Mouse (Mus musculus) lung, embryonic 16.5 days (tissue): ENCODE results near the gene Defb3. TPM values are rescaled to one million over a fixed set of nuclear protein-coding genes. Genes with fewer than 3 reads are reported as not detected.
"Not testable (repeated sequence)": the region's sequence is repeated elsewhere in the genome, so short reads cannot be mapped to it uniquely, and the experiment has no call there.

Source experiments
- ATAC-seq: fragments of 200-750 bp; cut with Nextera tagmentation; 2 replicates; pipeline ENCODE4 v1.8.0; 2017; ENCODE audit warnings: low read depth, mild to moderate bottlenecking, moderate library complexity
- H3K27ac ChIP-seq: fragments of 300-500 bp; sonication (generic); 2 replicates; pipeline ENCODE4 v1.5.1; 2014; ENCODE audit warnings: mild to moderate bottlenecking, control low read depth, low read length
- H3K27me3 ChIP-seq: fragments of 300-500 bp; sonication (generic); 2 replicates; pipeline ENCODE4 v1.6.1; 2014; ENCODE audit warnings: low read depth, low read length, mixed read lengths; ENCODE audit not compliant: control insufficient read depth, insufficient read depth
- H3K36me3 ChIP-seq: fragments of 300-500 bp; sonication (generic); 2 replicates; pipeline ENCODE4 v1.6.1; 2014; ENCODE audit warnings: low read length; ENCODE audit not compliant: control insufficient read depth, insufficient read depth
- H3K4me1 ChIP-seq: fragments of 300-500 bp; sonication (generic); replicated peaks from 2 replicates; pipeline ENCODE4 v1.6.1; 2014; ENCODE audit warnings: low read length, mixed read lengths; ENCODE audit not compliant: control insufficient read depth, insufficient read depth
- H3K4me2 ChIP-seq: fragments of 300-500 bp; sonication (generic); 2 replicates; pipeline ENCODE4 v1.6.1; 2014; ENCODE audit warnings: low read depth, low read length, control low read depth
- H3K4me3 ChIP-seq: fragments of 300-500 bp; sonication (generic); 2 replicates; pipeline ENCODE4 v1.5.1; 2014; ENCODE audit warnings: mild to moderate bottlenecking, low read length, control low read depth
- H3K9ac ChIP-seq: fragments of 300-500 bp; sonication (generic); 2 replicates; pipeline ENCODE4 v1.6.1; 2014; ENCODE audit warnings: low read length, control low read depth
- H3K9me3 ChIP-seq: fragments of 300-500 bp; sonication (generic); 2 replicates; pipeline ENCODE4 v1.6.1; 2016; ENCODE audit warnings: low read length; ENCODE audit not compliant: control insufficient read depth
- WGBS: fragments of 180-500 bp; shearing (Covaris S2); extraction: QIAGEN DNeasy Blood & Tissue Kit; methylation state at CpG from one replicate; pipeline ENCODE4 v1.1.7; 2014; 5-methylcytosine and 5-hydroxymethylcytosine counted together
- polyA plus RNA-seq: library from polyadenylated mRNA; unstranded; fragments of >200 nt; fragmentation: Nextera tagmentation; extraction: Ambion mirVana; gene quantifications from 2 replicates; pipeline ENCODE4 v1.2.1, GENCODE M21; 2015

Defb3 gene
- polyA plus RNA-seq, result not detected in 2 replicates

- not testable (repeated sequence) for H3K4me2 ChIP-seq, H3K9ac ChIP-seq, H3K4me3 ChIP-seq, ATAC-seq, H3K27ac ChIP-seq, H3K9me3 ChIP-seq, H3K27me3 ChIP-seq, H3K4me1 ChIP-seq, H3K36me3 ChIP-seq
- WGBS, result 67% methylated on average over 2 of the region's 2 CpGs
These were observed at the start of gene Defb3 for GRCm38 (mm10) chr8:19293060-19293459. TSS of gene Defb3 (plus strand) at chr8:19293360.

GRCm38 (mm10) chr8:19247280-19247679, 45.9 kb upstream of the Defb3 start, which contains the start of gene Defb5:
TSS of gene Defb5 (plus strand) at chr8:19247580.
- Histone ChIP-seq H3K4me1 (no peaks in the 10 kb centered on the region), H3K9me3 (no peaks in the 10 kb centered on the region), H3K36me3 (no peaks in the 10 kb centered on the region), H3K27ac (no peak within 1 kb of the TSS), H3K4me3 (no peak within 1 kb of the TSS), H3K9ac (no peak within 1 kb of the TSS), H3K4me2 (no peak within 1 kb of the TSS), H3K27me3 (no peaks in the 10 kb centered on the region)
- no peak for ATAC-seq
- 92% methylated on average over 5 of the region's 5 CpGs for WGBS

GRCm38 (mm10) chr8:19258136-19258535, 35.0 kb upstream of the Defb3 start:
- Histone ChIP-seq H3K36me3 (no peaks in the 10 kb centered on the region), H3K27ac (no peak overlapping the region), H3K4me3 (no peak overlapping the region), H3K4me2 (no peak overlapping the region), H3K27me3 (no peaks in the 10 kb centered on the region), H3K9ac (no peak overlapping the region), H3K4me1 (no peaks in the 10 kb centered on the region), H3K9me3 (peaks cover 3% of the 10 kb centered on the region; the same call in 1 of the 2 replicates)
- no peak for ATAC-seq

- H3K27me3 ChIP-seq, result no peaks in the 10 kb centered on the region
- no peak overlapping the region for H3K9ac ChIP-seq
- no peak overlapping the region for H3K4me2 ChIP-seq
- no peak overlapping the region for H3K27ac ChIP-seq
- H3K4me1 ChIP-seq, result no peaks in the 10 kb centered on the region
- H3K4me3 ChIP-seq, result no peak overlapping the region
- no peak for ATAC-seq
- H3K9me3 ChIP-seq, result peaks cover 3% of the 10 kb centered on the region; the same call in 1 of the 2 replicates
- 37% methylated on average over 3 of the region's 3 CpGs for WGBS
- H3K36me3 ChIP-seq, result no peaks in the 10 kb centered on the region
These were observed 33.5 kb upstream of the Defb3 start for GRCm38 (mm10) chr8:19259667-19260066.

GRCm38 (mm10) chr8:19298361-19298760, 5.2 kb downstream of the Defb3 start:
- not testable (repeated sequence) for H3K9ac ChIP-seq, ATAC-seq, H3K36me3 ChIP-seq, H3K27ac ChIP-seq, H3K4me2 ChIP-seq, H3K9me3 ChIP-seq, H3K27me3 ChIP-seq, H3K4me1 ChIP-seq, H3K4me3 ChIP-seq
- 46% methylated on average over 3 of the region's 3 CpGs for WGBS

- no peaks in the 10 kb centered on the region for H3K4me1 ChIP-seq
- no peaks in the 10 kb centered on the region for H3K27me3 ChIP-seq
- no peak overlapping the region for H3K4me3 ChIP-seq
- ATAC-seq, result no peak
- no peak overlapping the region for H3K27ac ChIP-seq
- 4% methylated on average over 3 of the region's 3 CpGs for WGBS
- H3K9me3 ChIP-seq, result no peaks in the 10 kb centered on the region
- no peak overlapping the region for H3K9ac ChIP-seq
- H3K4me2 ChIP-seq, result no peak overlapping the region
- no peaks in the 10 kb centered on the region for H3K36me3 ChIP-seq
These were observed 38.7 kb downstream of the Defb3 start for GRCm38 (mm10) chr8:19331836-19332235.

Other genes starting within 250 kb of the Defb3 start
- not detected in 2 replicates for gene Defb39, start 228.6 kb upstream of the Defb3 start, polyA plus RNA-seq
- gene Defb12, start 178.5 kb upstream of the Defb3 start, polyA plus RNA-seq, result not detected in 2 replicates
- not detected in 2 replicates for gene Defb34, start 169.6 kb upstream of the Defb3 start, polyA plus RNA-seq
- not detected in 2 replicates for gene Gm45826, start 152.6 kb upstream of the Defb3 start, polyA plus RNA-seq
- not detected in 2 replicates for gene Defb14, start 99.0 kb upstream of the Defb3 start, polyA plus RNA-seq
- not detected in 2 replicates for gene Defb4, start 94.7 kb upstream of the Defb3 start, polyA plus RNA-seq
- not detected in 2 replicates for gene Defb6, start 67.9 kb upstream of the Defb3 start, polyA plus RNA-seq
- not detected in 2 replicates for gene Defb46, start 53.4 kb upstream of the Defb3 start, polyA plus RNA-seq
- not detected in 2 replicates for gene Defb5, start 45.8 kb upstream of the Defb3 start, polyA plus RNA-seq
- gene Defb8, start 154.2 kb downstream of the Defb3 start, polyA plus RNA-seq, result not detected in 2 replicates
- gene Defb7, start 201.7 kb downstream of the Defb3 start, polyA plus RNA-seq, result not detected in 2 replicates